Mouse (Mus musculus) gastrocnemius, adult 2 months (tissue): ENCODE measurements around the gene Gtf2h5. TPM values are rescaled to one million over a fixed set of nuclear protein-coding genes. Genes with fewer than 3 reads are reported as not detected.
A peak's percentile ranks its signal among the peaks of the same experiment; 100 is the strongest.

Experiments used
- DNase-seq: peaks from one replicate; pipeline ENCODE4 v3.0.0; 2022
- H3K27ac ChIP-seq: fragments of 200-600 bp; 2 replicates; pipeline ENCODE4 v1.8.1; 2022; ENCODE audit warnings: mild to moderate bottlenecking
- H3K4me3 ChIP-seq: fragments of 200-600 bp; 2 replicates; pipeline ENCODE4 v1.8.1; 2022; ENCODE audit warnings: mild to moderate bottlenecking, moderate library complexity
- CTCF ChIP-seq: fragments of 200-600 bp; IDR thresholded peaks from 2 replicates; pipeline ENCODE4 v1.8.1; 2022; ENCODE audit warnings: antibody characterized with exemption, mild to moderate bottlenecking, moderate library complexity
- intact Hi-C: fragments of 180-260 bp; cut with DNase I; formaldehyde crosslinking; loops from one replicate; pipeline ENCODE4 v1.15.1; 2025
- total RNA-seq, 2 experiments: library from RNA; stranded (reverse); gene quantifications; 2 replicates each; pipeline ENCODE4 v1.2.3; 2021

The Gtf2h5 gene
- total RNA-seq, 2 experiments from 2014 or later: 50.5 to 52.7 TPM

DNA sequence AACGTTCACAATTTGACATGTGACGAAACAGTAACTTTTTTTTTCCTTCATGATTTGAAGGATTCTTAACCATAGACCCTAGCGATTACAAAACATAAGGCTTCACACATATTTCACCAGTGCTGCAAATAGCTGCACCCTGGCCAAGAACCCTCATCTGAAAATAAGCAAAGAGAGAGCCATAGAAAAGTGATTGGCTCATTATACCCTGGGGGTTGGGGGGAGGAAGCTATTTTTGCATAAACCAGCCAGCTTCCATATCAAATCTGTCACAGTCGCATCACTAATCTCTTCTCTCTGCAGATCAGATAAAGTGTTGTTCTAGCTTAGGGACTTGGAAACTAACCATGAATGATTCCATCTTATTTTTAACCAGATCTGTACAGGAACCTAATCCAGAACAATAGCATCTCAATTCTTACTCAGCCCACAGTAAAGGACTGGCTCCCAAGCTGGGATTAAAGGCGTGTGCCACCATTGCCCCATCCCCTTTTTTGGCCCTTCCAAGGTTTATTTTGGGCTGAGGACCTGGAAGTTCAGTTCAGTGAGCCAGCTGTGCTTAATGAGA is 3.8 kb downstream of the Gtf2h5 start:
- intact Hi-C loops: no loop called here
- H3K27ac ChIP-seq: no peak overlapping the region
- TF ChIP-seq CTCF: no peak
- H3K4me3 ChIP-seq: no peak overlapping the region
- DNase-seq: no peak

- Histone ChIP-seq H3K27ac (no peak overlapping the region), H3K4me3 (no peak overlapping the region)
- TF ChIP-seq CTCF: no peak
- DNase-seq: no peak
- intact Hi-C loops: no loop called here
Measured at GRCm38 (mm10) chr17:6091604-6092003, 12.0 kb downstream of the Gtf2h5 start.

DNA sequence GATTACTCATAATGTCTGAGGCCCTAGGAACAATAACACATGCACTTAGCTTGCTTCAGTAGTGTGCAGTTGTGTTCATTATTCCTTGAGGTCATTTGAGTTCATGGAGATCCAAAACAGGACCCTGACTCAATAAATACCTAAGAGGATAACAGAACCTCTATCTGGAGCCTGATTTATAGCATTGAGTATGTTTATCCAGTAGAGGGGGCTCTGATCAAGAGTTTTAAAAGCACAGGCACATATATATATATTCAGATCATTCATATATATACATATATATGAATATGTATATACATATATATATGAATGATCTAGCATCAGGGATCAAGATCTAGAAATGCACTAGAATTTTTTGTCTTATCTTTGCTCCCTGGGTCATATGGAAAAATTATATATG is 16.0 kb downstream of the Gtf2h5 start:
- Histone ChIP-seq H3K27ac (no peak overlapping the region), H3K4me3 (no peak overlapping the region)
- intact Hi-C loops: no loop called here
- TF ChIP-seq CTCF: peak; percentile 46
- no peak for DNase-seq

DNA sequence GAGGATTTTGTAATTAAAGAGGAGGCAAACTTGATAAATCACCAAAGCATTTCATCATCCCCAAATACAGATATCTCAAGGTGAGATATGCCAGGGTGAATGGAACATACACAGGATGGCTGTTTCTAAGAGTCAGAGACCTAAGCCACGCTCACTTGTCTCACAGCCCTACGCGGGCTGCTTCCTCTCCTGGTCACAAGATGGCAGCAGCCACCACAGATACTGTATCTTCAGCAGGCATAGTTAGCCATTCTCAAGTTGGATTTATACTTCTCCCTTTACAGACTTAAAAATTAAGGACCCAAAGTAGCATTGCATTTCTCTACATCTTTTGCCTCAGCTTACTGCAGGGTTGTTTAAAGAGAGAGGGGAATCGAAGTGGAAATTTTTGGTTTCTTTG is 18.3 kb downstream of the Gtf2h5 start:
- no peak overlapping the region for H3K4me3 ChIP-seq
- peak; percentile 96 for TF ChIP-seq CTCF

GRCm38 (mm10) chr17:6102287-6102686 is 22.7 kb downstream of the Gtf2h5 start:
- intact Hi-C loops: no loop called here
- no peak overlapping the region for H3K27ac ChIP-seq
- no peak for DNase-seq
- TF ChIP-seq CTCF: no peak
- H3K4me3 ChIP-seq: no peak overlapping the region

More for the DNA sequence above, 18.3 kb downstream of the Gtf2h5 start:
- no peak overlapping the region for H3K27ac ChIP-seq
- intact Hi-C loops: no loop called here
- peak; percentile 51 for DNase-seq

- Histone ChIP-seq H3K4me3 (no peak overlapping the region), H3K27ac (no peak overlapping the region)
- no peak for TF ChIP-seq CTCF
- peak; percentile 60 for DNase-seq
- intact Hi-C loops: no loop called here
Measured at GRCm38 (mm10) chr17:6103566-6103965, 24.0 kb downstream of the Gtf2h5 start.

DNA sequence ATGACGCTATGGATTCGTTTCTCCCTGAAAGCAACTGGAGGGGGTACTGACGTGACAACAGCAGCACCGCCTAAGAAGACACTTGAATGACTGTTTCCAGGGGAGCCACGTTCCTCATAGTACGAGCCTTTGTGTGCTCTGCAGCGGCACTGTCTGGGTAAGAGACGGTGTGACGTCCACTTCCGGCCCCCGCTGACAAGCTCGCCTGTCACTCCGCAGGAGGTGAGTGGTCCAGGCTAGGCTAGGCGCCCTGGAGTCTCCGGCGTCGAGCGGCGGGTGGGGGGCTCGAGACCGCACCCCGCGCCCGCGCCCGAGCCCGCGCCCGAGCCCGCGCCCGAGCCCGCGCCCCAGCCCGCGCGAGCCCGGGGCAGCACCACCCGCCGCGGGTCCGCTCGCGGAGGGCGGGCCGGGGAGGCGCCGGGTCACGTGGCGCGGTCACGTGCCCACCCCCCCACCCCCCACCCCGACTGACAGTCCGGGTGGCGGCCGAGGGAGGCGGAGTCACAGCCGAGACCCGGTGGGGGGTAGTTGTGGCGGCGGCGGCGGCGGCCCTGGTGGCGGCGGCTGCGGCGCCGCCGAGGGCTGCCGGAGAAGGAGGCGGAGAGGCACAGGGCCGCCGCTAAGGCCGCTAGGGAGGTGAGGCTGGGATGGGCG is 26.9 kb downstream of the Gtf2h5 start, which contains the start of gene Tulp4:
Gene Tulp4, plus strand, starts transcription at position 77 of the 654 bp plus-strand sequence.
- DNase-seq: peak; percentile 92
- intact Hi-C loops: loop anchor here (5.0 kb wide), 2 partner anchors 36 to 56 kb away; no protein-coding TSS in a partner anchor
- Histone ChIP-seq H3K27ac (peak within 1 kb of the TSS; percentile 96), H3K4me3 (peak within 1 kb of the TSS; percentile 91)
- 0 out of 2 replicates have a peak, but pooled peaks have one; percentile 6 for TF ChIP-seq CTCF

- H3K4me3 ChIP-seq: peak overlapping the region; percentile 91
- no peak for TF ChIP-seq CTCF
- intact Hi-C loops: loop anchor here (5.0 kb wide), 2 partner anchors 35 to 55 kb away; no protein-coding TSS in a partner anchor
- peak; percentile 78 for DNase-seq
- H3K27ac ChIP-seq: peak overlapping the region; percentile 96
Measured at GRCm38 (mm10) chr17:6107015-6107601, 27.5 kb downstream of the Gtf2h5 start.

DNA sequence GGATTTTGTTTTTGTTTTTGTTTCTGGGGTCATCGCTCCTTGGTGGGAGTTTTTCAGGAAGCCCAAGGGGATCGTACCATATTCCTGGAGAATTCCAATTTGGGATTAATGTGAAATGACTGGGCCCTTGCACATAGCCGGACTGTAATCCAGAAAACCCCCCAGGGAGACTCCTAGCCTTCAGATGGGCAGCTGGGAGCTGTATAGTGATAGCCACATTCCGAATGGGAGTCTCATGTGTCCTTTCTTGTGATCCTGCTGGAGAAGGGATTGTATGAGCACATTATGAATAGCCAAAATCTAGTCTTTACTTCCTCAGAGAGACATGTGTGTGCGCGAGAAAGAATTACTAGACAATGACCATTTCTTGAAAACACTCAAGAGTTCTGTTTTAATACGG is 28.6 kb downstream of the Gtf2h5 start:
- no peak for DNase-seq
- H3K4me3 ChIP-seq: peak overlapping the region; percentile 91
- intact Hi-C loops: loop anchor here (5.0 kb wide), 2 partner anchors 34 to 54 kb away; no protein-coding TSS in a partner anchor
- peak overlapping the region; percentile 96 for H3K27ac ChIP-seq
- no peak for TF ChIP-seq CTCF

DNA sequence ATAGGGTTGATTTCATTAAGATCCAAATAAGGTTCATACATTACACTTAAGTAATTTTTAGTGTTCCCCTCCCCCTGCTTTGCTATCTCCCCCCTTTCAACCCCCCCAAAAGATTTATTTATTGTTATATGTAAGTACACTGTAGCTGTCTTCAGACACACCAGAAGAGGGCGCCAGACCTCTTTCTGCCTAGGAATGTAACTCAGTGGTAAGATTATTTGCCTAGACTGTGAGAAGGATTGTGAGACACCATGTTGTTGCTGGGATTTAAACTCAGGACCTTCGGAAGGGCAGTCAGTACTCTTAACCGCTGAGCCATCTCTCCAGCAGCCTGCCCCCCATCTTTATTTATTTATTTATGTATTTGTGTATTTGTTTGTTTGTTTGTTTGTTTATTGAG is 31.4 kb downstream of the Gtf2h5 start:
- no peak overlapping the region for H3K27ac ChIP-seq
- intact Hi-C loops: no loop called here
- DNase-seq: no peak
- H3K4me3 ChIP-seq: no peak overlapping the region
- TF ChIP-seq CTCF: peak; percentile 55

DNA sequence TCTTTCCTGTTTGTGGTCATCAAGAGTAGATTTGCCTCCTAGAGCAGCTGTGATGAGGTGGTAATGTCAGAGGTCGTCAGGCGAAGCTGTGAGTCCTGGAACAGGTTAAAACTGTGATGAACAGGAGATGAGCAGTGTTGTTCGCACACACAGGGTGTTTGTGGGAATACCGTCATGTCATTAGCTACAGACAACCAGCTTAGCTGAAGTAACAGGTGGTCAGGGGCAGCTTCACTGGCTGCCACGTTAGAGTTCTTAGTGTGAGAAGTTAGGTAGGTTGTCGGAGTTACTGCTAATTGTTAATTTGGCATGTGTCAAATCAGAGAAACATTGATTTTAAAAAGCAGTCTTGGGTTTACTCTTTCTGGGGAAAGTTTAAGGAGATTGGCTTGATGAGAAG is 34.1 kb downstream of the Gtf2h5 start:
- DNase-seq: no peak
- H3K4me3 ChIP-seq: no peak overlapping the region
- TF ChIP-seq CTCF: no peak
- H3K27ac ChIP-seq: no peak overlapping the region
- intact Hi-C loops: no loop called here

- no peak for DNase-seq
- no peak overlapping the region for H3K4me3 ChIP-seq
- intact Hi-C loops: no loop called here
- TF ChIP-seq CTCF: no peak
- H3K27ac ChIP-seq: no peak overlapping the region
Measured at GRCm38 (mm10) chr17:6115085-6115484, 35.5 kb downstream of the Gtf2h5 start.

DNA sequence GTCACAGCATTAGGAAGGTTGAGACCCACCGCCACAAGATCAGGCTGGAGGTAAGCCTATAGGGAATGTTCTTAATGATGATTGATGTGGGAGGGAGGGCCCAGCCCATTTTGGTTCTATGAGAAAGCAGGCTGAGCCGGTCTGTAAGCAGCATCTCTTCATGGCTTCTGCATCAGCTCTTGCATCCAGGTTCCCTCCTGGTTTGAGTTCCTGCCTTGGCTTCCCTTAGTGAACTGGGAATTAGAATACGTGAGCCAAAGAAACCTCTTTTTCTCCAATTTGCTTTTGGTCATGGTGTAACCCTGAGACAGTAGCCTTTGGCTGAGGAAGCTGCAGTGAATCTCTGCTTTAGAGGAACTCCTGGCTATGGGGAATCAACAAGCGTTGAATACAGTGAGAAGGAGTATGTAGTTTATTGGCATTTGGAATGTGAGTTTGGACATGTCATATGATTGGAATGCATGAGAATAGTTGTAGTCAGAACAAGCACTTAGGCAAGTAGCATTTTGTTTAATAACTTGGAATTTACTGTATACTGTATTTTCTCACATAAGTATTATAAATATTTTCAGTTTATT is 37.7 kb downstream of the Gtf2h5 start:
- no peak for TF ChIP-seq CTCF
- no peak for DNase-seq
- no peak overlapping the region for H3K27ac ChIP-seq
- intact Hi-C loops: no loop called here
- H3K4me3 ChIP-seq: no peak overlapping the region
